11 mouse cellular contexts compared by ENCODE assay signal in the genomic region with DNA sequence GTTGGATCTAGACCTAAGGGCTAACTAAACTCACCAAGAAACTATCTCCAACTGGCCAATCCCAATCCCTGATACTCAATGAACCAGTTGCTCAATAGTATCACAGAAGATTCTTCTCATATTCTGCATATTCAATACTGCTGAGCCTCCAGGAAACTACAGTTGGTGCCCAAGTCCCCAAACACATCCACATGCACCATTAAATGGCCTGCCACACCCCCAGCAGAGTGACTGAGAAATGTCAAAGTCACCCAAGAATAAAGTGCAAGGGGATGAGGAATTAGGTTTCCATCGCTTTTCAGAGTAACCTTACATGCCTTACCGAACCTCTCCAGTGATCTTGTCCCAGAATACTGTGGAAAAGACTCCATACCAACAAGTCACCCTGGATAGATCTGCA. TPM values are rescaled to one million over a fixed set of nuclear protein-coding genes. Genes with fewer than 3 reads are reported as not detected.
A peak's percentile ranks its signal among the peaks of the same experiment; 100 is the strongest.
DNase-seq lines count a peak whose midpoint lies in the region; ATAC-seq lines count a peak whose summit lies in the region.
"Had no signal": no experiment of that assay in that cellular context is flagged by ENCODE, and none has a peak within 500 bp of the region (broad histone marks: within the 10 kb centered on the region; RNA-seq: fewer than 3 reads in every experiment).

No protein-coding gene starts in this region.

- peaks cover 8% of the 10 kb centered on the region; the same call in 1 of the 2 replicates for H3K27me3 ChIP-seq in hindbrain, embryonic 10.5 days (ENCODE audit: insufficient read depth, poor library complexity, severe bottlenecking)
- no peaks in the 10 kb centered on the region for H3K27me3 ChIP-seq in hindbrain, embryonic 11.5 days (ENCODE audit: control insufficient read depth, insufficient read depth, low read length)
- peaks cover 8% of the 10 kb centered on the region; the same call in 1 of the 2 replicates for H3K27me3 ChIP-seq in embryonic facial prominence, embryonic 10.5 days (replicated peaks; ENCODE audit: low read depth, poor library complexity, severe bottlenecking)
- no peaks in the 10 kb centered on the region for H3K27me3 ChIP-seq in hindbrain, embryonic 12.5 days
- no peaks in the 10 kb centered on the region for H3K27me3 ChIP-seq in midbrain, embryonic 12.5 days

- 0 out of 2 replicates have a peak, but pooled peaks cover 3% of the 10 kb centered on the region for H3K36me3 ChIP-seq in hindbrain, embryonic 10.5 days
- H3K36me3 ChIP-seq in hindbrain, embryonic 11.5 days (ENCODE audit: control insufficient read depth, insufficient read depth, low read length): no peaks in the 10 kb centered on the region
- peaks cover 6% of the 10 kb centered on the region for H3K36me3 ChIP-seq in embryonic facial prominence, embryonic 10.5 days (replicated peaks)
- H3K36me3 ChIP-seq in hindbrain, embryonic 12.5 days: 0 out of 2 replicates have a peak, but pooled peaks cover 3% of the 10 kb centered on the region
- no peaks in the 10 kb centered on the region for H3K36me3 ChIP-seq in midbrain, embryonic 12.5 days

- no peak overlapping the region for H3K4me2 ChIP-seq in hindbrain, embryonic 11.5 days (replicated peaks; ENCODE audit: low read depth, low read length)
- H3K4me2 ChIP-seq in hindbrain, embryonic 12.5 days (replicated peaks): peak overlapping the region; percentile 83; the same call in 1 of the 2 replicates
- peak overlapping the region; percentile 76; the same call in 1 of the 2 replicates for H3K4me2 ChIP-seq in midbrain, embryonic 12.5 days (replicated peaks)

- no peak for DNase-seq in hindbrain, embryonic 10.5 days (ENCODE audit: low spot score)
- no peak for DNase-seq in hindbrain, embryonic 11.5 days (ENCODE audit: low spot score)
- DNase-seq in embryonic facial prominence, embryonic 10.5 days (ENCODE audit: low spot score): no peak
- DNase-seq in urinary bladder, postnatal 36 days (ENCODE audit: low spot score in 2 of 2): no peak
- DNase-seq in cerebellum, postnatal 25 days: no peak
- no peak for DNase-seq in left cerebral cortex, postnatal 4 days
- DNase-seq: adrenal gland, postnatal 25 days; lung, postnatal 10 days; right cerebral cortex, postnatal 25 days had no signal

- H3K9me3 ChIP-seq in hindbrain, embryonic 10.5 days: no peaks in the 10 kb centered on the region
- no peaks in the 10 kb centered on the region for H3K9me3 ChIP-seq in hindbrain, embryonic 11.5 days (ENCODE audit: control insufficient read depth, low read length)
- no peaks in the 10 kb centered on the region for H3K9me3 ChIP-seq in embryonic facial prominence, embryonic 10.5 days
- H3K9me3 ChIP-seq in hindbrain, embryonic 12.5 days (replicated peaks): no peaks in the 10 kb centered on the region
- H3K9me3 ChIP-seq in midbrain, embryonic 12.5 days: no peaks in the 10 kb centered on the region

- 88% methylated on average over 2 of the region's 2 CpGs for WGBS in hindbrain, embryonic 10.5 days
- WGBS in hindbrain, embryonic 11.5 days: 93% methylated on average over 2 of the region's 2 CpGs
- 91% methylated on average over 2 of the region's 2 CpGs for WGBS in embryonic facial prominence, embryonic 10.5 days
- 92% methylated on average over 2 of the region's 2 CpGs for WGBS in hindbrain, embryonic 12.5 days
- 88% methylated on average over 2 of the region's 2 CpGs for WGBS in midbrain, embryonic 12.5 days

- peak overlapping the region; percentile 66; the same call in 1 of the 2 replicates for H3K4me3 ChIP-seq in hindbrain, embryonic 10.5 days
- H3K4me3 ChIP-seq in hindbrain, embryonic 11.5 days (ENCODE audit: low read depth, low read length): no peak overlapping the region
- peak overlapping the region; percentile 72 for H3K4me3 ChIP-seq in embryonic facial prominence, embryonic 10.5 days
- H3K4me3 ChIP-seq in hindbrain, embryonic 12.5 days: no peak overlapping the region
- no peak overlapping the region for H3K4me3 ChIP-seq in midbrain, embryonic 12.5 days

- no peak for ATAC-seq in hindbrain, embryonic 11.5 days (ENCODE audit: low FRiP score)
- no peak for ATAC-seq in hindbrain, embryonic 12.5 days (ENCODE audit: low FRiP score)
- ATAC-seq in midbrain, embryonic 12.5 days (ENCODE audit: low FRiP score, low read depth): no peak

- H3K9ac ChIP-seq in hindbrain, embryonic 11.5 days (ENCODE audit: low read depth, low read length): no peak overlapping the region
- H3K9ac ChIP-seq in hindbrain, embryonic 12.5 days: no peak overlapping the region
- no peak overlapping the region for H3K9ac ChIP-seq in midbrain, embryonic 12.5 days (replicated peaks)

- intact Hi-C loops in left cerebral cortex, postnatal 4 days (cut with DNase I): no loop called here

- peaks cover 29% of the 10 kb centered on the region for H3K4me1 ChIP-seq in hindbrain, embryonic 10.5 days (replicated peaks)
- H3K4me1 ChIP-seq in hindbrain, embryonic 11.5 days (replicated peaks; ENCODE audit: control insufficient read depth, insufficient read depth, low read length): no peaks in the 10 kb centered on the region
- H3K4me1 ChIP-seq in embryonic facial prominence, embryonic 10.5 days: peaks cover 37% of the 10 kb centered on the region
- H3K4me1 ChIP-seq in hindbrain, embryonic 12.5 days: peaks cover 12% of the 10 kb centered on the region
- H3K4me1 ChIP-seq in midbrain, embryonic 12.5 days: peaks cover 11% of the 10 kb centered on the region

- no peak overlapping the region for H3K27ac ChIP-seq in hindbrain, embryonic 10.5 days
- H3K27ac ChIP-seq in hindbrain, embryonic 11.5 days (ENCODE audit: low read depth, low read length): no peak overlapping the region
- H3K27ac ChIP-seq in embryonic facial prominence, embryonic 10.5 days (replicated peaks): no peak overlapping the region
- no peak overlapping the region for H3K27ac ChIP-seq in hindbrain, embryonic 12.5 days
- H3K27ac ChIP-seq in midbrain, embryonic 12.5 days (replicated peaks): no peak overlapping the region

RNA-seq across cellular contexts. Expression of a gene that starts 1.2 kb away (rescaled TPM):
- polyA plus RNA-seq in hindbrain, embryonic 10.5 days (2016; fragmentation: Nextera tagmentation; extraction: Ambion mirVana): 6.3 and 7.7 TPM in 2 replicates
- polyA plus RNA-seq in hindbrain, embryonic 11.5 days (2014; fragmentation: Nextera tagmentation; extraction: Ambion mirVana): 7.8 and 8.1 TPM in 2 replicates
- polyA plus RNA-seq in embryonic facial prominence, embryonic 10.5 days (2016; fragmentation: Nextera tagmentation; extraction: Ambion mirVana): 7.6 and 8.7 TPM in 2 replicates
- 7.9 and 8.5 TPM in 2 replicates for polyA plus RNA-seq in hindbrain, embryonic 12.5 days (2016; fragmentation: Nextera tagmentation; extraction: Ambion mirVana)
- polyA plus RNA-seq in midbrain, embryonic 12.5 days (2016; fragmentation: Nextera tagmentation; extraction: Ambion mirVana): 7.1 and 7.2 TPM in 2 replicates
- 10 to 100 TPM; 17.2 to 19.6 TPM for total RNA-seq in left cerebral cortex, postnatal 4 days (2021)

RNA-seq across cellular contexts. Expression of a gene that starts 31.2 kb away (rescaled TPM):
- 0.21 TPM in 1 of 2 replicates, not detected in the other for polyA plus RNA-seq in hindbrain, embryonic 10.5 days (2016; fragmentation: Nextera tagmentation; extraction: Ambion mirVana)
- 0.21 TPM in 1 of 2 replicates, not detected in the other for polyA plus RNA-seq in hindbrain, embryonic 11.5 days (2014; fragmentation: Nextera tagmentation; extraction: Ambion mirVana)
- not detected in 2 replicates for polyA plus RNA-seq in embryonic facial prominence, embryonic 10.5 days (2016; fragmentation: Nextera tagmentation; extraction: Ambion mirVana)
- 0.50 TPM in 1 of 2 replicates, not detected in the other for polyA plus RNA-seq in hindbrain, embryonic 12.5 days (2016; fragmentation: Nextera tagmentation; extraction: Ambion mirVana)
- polyA plus RNA-seq in midbrain, embryonic 12.5 days (2016; fragmentation: Nextera tagmentation; extraction: Ambion mirVana): 0.82 TPM in 1 of 2 replicates, not detected in the other
- total RNA-seq in left cerebral cortex, postnatal 4 days (2021): 1 to 10 TPM; 1.1 to 1.3 TPM

Comparison
In these comparisons a context has a peak if more than half of its experiments do, and no peak if none do; other contexts are left out.
1. H3K4me3 ChIP-seq: peak in hindbrain, embryonic 10.5 days (single experiment) and embryonic facial prominence, embryonic 10.5 days (single experiment); none in hindbrain, embryonic 11.5 days (single experiment), hindbrain, embryonic 12.5 days (single experiment) and midbrain, embryonic 12.5 days (single experiment).